Comparison of ENCODE assay signal across 10 mouse cellular contexts in the genomic region with DNA sequence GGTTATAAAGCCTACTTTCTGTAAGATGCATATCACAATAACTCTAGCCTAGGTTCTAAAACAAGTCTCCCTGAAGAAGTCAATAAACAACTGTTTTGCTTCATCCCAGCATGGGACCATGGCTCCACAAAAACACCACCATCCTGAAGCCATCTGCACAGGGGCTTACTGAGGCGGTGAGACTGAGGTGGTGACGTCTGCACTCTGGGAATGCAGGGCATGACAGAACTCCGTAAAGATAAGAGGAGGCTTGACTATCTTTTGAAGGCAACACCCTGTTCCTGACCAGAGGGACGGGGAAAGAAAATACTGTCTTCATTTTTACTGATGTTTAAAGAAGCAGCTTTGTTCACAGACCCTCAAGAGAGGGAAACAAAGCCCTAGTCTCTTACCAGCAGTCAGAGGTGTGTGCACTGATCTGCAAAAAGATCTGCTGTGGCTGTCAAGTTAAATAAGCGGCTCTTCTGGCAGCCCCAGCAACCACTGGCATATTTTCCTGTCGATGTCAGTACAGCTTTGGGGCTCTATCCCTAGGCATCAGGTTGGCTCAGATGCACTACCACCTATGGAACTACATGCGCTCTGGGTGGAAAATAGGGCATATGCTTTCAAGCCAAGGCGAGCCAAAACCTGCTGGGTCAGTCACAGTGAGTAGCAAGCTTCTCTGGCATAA.
DNase-seq lines count a peak whose midpoint lies in the region; ATAC-seq and TF ChIP-seq lines count a peak whose summit lies in the region.
"Had no signal": no experiment of that assay in that cellular context is flagged by ENCODE, and none has a peak within 500 bp of the region (broad histone marks: within the 10 kb centered on the region; RNA-seq: fewer than 3 reads in every experiment).

No protein-coding gene starts in this region.

- H3K4me2 ChIP-seq in heart, embryonic 16.5 days (ENCODE audit: low read depth, low read length): 0 out of 2 replicates have a peak overlapping the region, but pooled peaks have one; percentile 8

- no peak overlapping the region for H3K9ac ChIP-seq in heart, embryonic 16.5 days (ENCODE audit: low read length)

- ATAC-seq in cerebellum, adult (ENCODE audit: insufficient number of reproducible peaks, low FRiP score, low TSS enrichment): peak; percentile 75
- no peak for ATAC-seq in heart, embryonic 16.5 days (replicated peaks; ENCODE audit: extremely low read depth, insufficient read depth, low FRiP score)

- no peak overlapping the region for H3K4me3 ChIP-seq in heart, embryonic 16.5 days (ENCODE audit: low read length)
- H3K4me3 ChIP-seq in small intestine, adult 2 months (ENCODE audit: low read depth, low read length): no peak overlapping the region

- DNase-seq in cerebellum, postnatal 4 days (ENCODE audit: low spot score in 2 of 2): no peak
- peak; percentile 3 for DNase-seq in spleen, adult 12 weeks (ENCODE audit: low spot score)
- no peak for DNase-seq in spleen, adult 18-20 months
- DNase-seq in adrenal gland, postnatal 36 days: no peak
- no peak for DNase-seq in adrenal gland, postnatal 25 days
- DNase-seq: lung, postnatal 10 days; thymus, adult 18-20 months had no signal

- TF ChIP-seq CTCF in small intestine, adult 2 months (IDR thresholded peaks at IDR 0.05; ENCODE audit: extremely low read depth, insufficient read length, insufficient replicate concordance, low read depth, low read length): no peak

- peak overlapping the region; percentile 89 for H3K27ac ChIP-seq in heart, embryonic 16.5 days (ENCODE audit: low read length)
- peak overlapping the region; percentile 22; the same call in 1 of the 2 replicates for H3K27ac ChIP-seq in small intestine, adult 2 months (ENCODE audit: insufficient read depth, low read depth, low read length)

- no peak for TF ChIP-seq POLR2A in small intestine, adult 2 months (IDR thresholded peaks at IDR 0.05; ENCODE audit: low read depth, low read length)

- WGBS in heart, embryonic 16.5 days: 22% methylated on average over 8 of the region's 8 CpGs
- WGBS in small intestine, adult 2 months: 52% methylated on average over 8 of the region's 8 CpGs

- peaks cover 18% of the 10 kb centered on the region for H3K36me3 ChIP-seq in heart, embryonic 16.5 days (ENCODE audit: control insufficient read depth, insufficient read depth)
- peaks cover 29% of the 10 kb centered on the region for H3K36me3 ChIP-seq in small intestine, adult 2 months (ENCODE audit: control insufficient read depth, insufficient read depth, low read length)

- no peaks in the 10 kb centered on the region for H3K9me3 ChIP-seq in heart, embryonic 16.5 days (replicated peaks; ENCODE audit: control insufficient read depth, low read length)

- peaks cover 88% of the 10 kb centered on the region for H3K4me1 ChIP-seq in heart, embryonic 16.5 days (ENCODE audit: control insufficient read depth, insufficient read depth, low read length)
- H3K4me1 ChIP-seq in small intestine, adult 2 months (ENCODE audit: control insufficient read depth, insufficient read depth, insufficient read length, low read length): peaks cover 31% of the 10 kb centered on the region; the same call in 1 of the 2 replicates

- H3K27me3 ChIP-seq in heart, embryonic 16.5 days (ENCODE audit: control insufficient read depth, insufficient read depth, low read length): no peaks in the 10 kb centered on the region
- H3K27me3 ChIP-seq in small intestine, adult 2 months (ENCODE audit: control insufficient read depth, insufficient read depth, low read length): no peaks in the 10 kb centered on the region
